Mouse (Mus musculus): ENCODE results near the gene Spcs2.

DNA sequence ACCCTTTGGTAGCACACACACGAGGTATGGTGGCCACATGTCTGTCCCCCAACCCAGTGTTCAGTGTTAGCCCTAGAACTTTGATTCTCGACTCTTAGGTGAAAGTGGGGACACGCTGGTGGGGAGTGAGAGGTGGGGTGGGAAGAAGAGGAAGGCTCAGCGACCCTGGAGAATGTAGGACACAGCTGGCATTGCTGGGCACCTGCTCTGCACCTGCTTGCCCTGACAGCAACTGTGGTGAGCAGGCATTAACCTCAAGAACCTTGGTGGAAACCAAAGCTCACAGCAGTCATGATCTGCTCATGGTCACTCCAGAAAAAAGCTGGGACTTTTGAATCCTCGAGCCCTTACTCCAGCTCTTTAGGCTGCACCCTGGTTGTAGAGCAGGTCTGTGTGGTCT is 47.8 kb upstream of the Spcs2 start:
- no peak for TF ChIP-seq POLR2A (IDR thresholded peaks at IDR 0.05; ENCODE audit: borderline replicate concordance, insufficient read depth, low read length)
- TF ChIP-seq CTCF (IDR thresholded peaks at IDR 0.05; ENCODE audit: borderline replicate concordance, insufficient read depth, low read depth, low read length): no peak
